Comparison of ENCODE assay signal across 31 mouse cellular contexts in the genomic region with DNA sequence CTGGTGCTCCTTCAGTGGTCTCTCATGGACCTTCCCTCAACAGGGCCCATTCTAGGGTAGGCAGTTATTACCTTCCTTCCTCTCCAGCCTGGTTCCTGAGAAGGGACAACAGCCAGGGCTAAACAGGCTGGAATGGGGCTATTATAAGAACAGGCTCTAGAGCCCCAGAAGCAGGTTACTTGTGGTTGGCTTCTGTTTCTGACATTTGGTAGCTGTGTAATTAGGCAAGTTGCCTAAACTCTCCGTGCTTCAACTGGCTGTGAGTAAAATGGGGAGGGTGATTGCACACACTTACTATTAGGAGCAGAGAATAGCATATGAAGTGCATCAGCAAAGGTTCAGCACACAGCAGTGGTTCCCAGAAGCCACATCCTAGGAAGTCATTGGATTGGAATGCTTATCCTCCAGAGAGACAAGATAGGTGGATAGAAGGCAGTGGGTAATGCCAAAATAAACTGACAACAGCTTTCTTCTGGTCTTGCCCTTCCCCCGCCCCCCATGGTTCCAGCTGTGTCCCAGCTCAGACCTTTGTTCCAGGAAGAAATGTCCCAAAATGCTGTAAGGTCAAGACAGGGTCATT.
DNase-seq lines count a peak whose midpoint lies in the region; ATAC-seq and TF ChIP-seq lines count a peak whose summit lies in the region.
"Had no signal": no experiment of that assay in that cellular context is flagged by ENCODE, and none has a peak within 500 bp of the region (broad histone marks: within the 10 kb centered on the region; RNA-seq: fewer than 3 reads in every experiment).

No protein-coding gene starts in this region.

- 35% methylated on average over 2 of the region's 2 CpGs for WGBS in heart, postnatal 0 days

- H3K36me3 ChIP-seq in heart, postnatal 0 days (replicated peaks; ENCODE audit: control insufficient read depth, insufficient read depth, low read length), result no peaks in the 10 kb centered on the region
- H3K36me3 ChIP-seq: embryonic facial prominence, embryonic 13.5 days; forebrain, embryonic 10.5 days; heart, embryonic 13.5 days; hindbrain, embryonic 12.5 days; intestine, embryonic 15.5 days; liver, embryonic 12.5 days; stomach, embryonic 15.5 days had no signal

- intact Hi-C loops in heart, postnatal 14 days (cut with DNase I), result no loop called here
- intact Hi-C loops in left cerebral cortex, adult 2 months (cut with DNase I), result no loop called here

- H3K27ac ChIP-seq in heart, postnatal 0 days (ENCODE audit: low read depth), result no peak overlapping the region
- no peak overlapping the region for H3K27ac ChIP-seq in left cerebral cortex, adult 2 months
- H3K27ac ChIP-seq: embryonic facial prominence, embryonic 13.5 days; forebrain, embryonic 10.5 days; forebrain, embryonic 15.5 days; gastrocnemius, adult 2 months; heart, embryonic 13.5 days; hindbrain, embryonic 12.5 days; hindbrain, postnatal 0 days; intestine, embryonic 15.5 days; liver, embryonic 12.5 days; midbrain, embryonic 13.5 days; neural tube, embryonic 13.5 days; stomach, embryonic 15.5 days had no signal

- no peak overlapping the region for H3K4me2 ChIP-seq in heart, postnatal 0 days (ENCODE audit: low read depth, low read length)
- H3K4me2 ChIP-seq: embryonic facial prominence, embryonic 13.5 days; forebrain, embryonic 15.5 days; heart, embryonic 13.5 days; hindbrain, embryonic 12.5 days; intestine, embryonic 15.5 days; liver, embryonic 12.5 days; midbrain, embryonic 13.5 days; neural tube, embryonic 13.5 days; stomach, embryonic 15.5 days had no signal

- no peak overlapping the region for H3K4me3 ChIP-seq in heart, postnatal 0 days (ENCODE audit: low read depth, low read length)
- H3K4me3 ChIP-seq in left cerebral cortex, adult 2 months, result no peak overlapping the region
- H3K4me3 ChIP-seq: embryonic facial prominence, embryonic 13.5 days; forebrain, embryonic 10.5 days; forebrain, embryonic 15.5 days; gastrocnemius, adult 2 months; heart, embryonic 13.5 days; hindbrain, embryonic 12.5 days; intestine, embryonic 15.5 days; liver, embryonic 12.5 days; megakaryocyte, embryonic 14.5 days; midbrain, embryonic 13.5 days; neural tube, embryonic 13.5 days; stomach, embryonic 15.5 days had no signal

- CTCF ChIA-PET in Patski (lab: Charles Lee), result interaction anchor here (1.5 kb wide), 1 partner anchor 60 kb away, joined by 5 read pairs; no protein-coding TSS in a partner anchor

- no peak for TF ChIP-seq EP300 in heart, postnatal 0 days (IDR thresholded peaks at IDR 0.05; ENCODE audit: low read depth)

- TF ChIP-seq CTCF in heart, postnatal 0 days (IDR thresholded peaks at IDR 0.05; ENCODE audit: low read depth), result no peak
- TF ChIP-seq CTCF in Patski (IDR thresholded peaks at IDR 0.05), result no peak
- no peak for TF ChIP-seq CTCF in left cerebral cortex, adult 2 months (IDR thresholded peaks at IDR 0.05)

- DNase-seq in heart, postnatal 0 days (ENCODE audit: low spot score), result no peak
- DNase-seq in heart, postnatal 14 days, result no peak
- DNase-seq in Patski (ENCODE audit: low read depth, low spot score), result peak; percentile 33
- DNase-seq in cerebellum, adult 18-20 months, result peak; percentile 48 to 60
- DNase-seq in cerebellum, postnatal 25 days, result peak; percentile 50 to 56
- no peak for DNase-seq in frontal cortex, adult 2 months (ENCODE audit: extremely low spot score in 1 of 2, low spot score in 1 of 2)
- DNase-seq in left cerebral cortex, adult 2 months (ENCODE audit: extremely low spot score in 1 of 2, low spot score in 2 of 2), result no peak
- DNase-seq: adrenal gland, adult 8-10 months; B cell, adult 2 months; embryo, embryonic 11 days; gastrocnemius, adult 2 months; gastrocnemius, postnatal 36 days; heart, postnatal 36 days; kidney, adult 8-10 months; kidney, postnatal 10 days; left cerebral cortex, postnatal 4 days; liver, postnatal 0 days; lung, postnatal 4 days had no signal

- in situ Hi-C loops in Patski (cut with MboI; ENCODE audit: low pct_unique_long_range_greater_than_20kb), result no loop called here

- no peaks in the 10 kb centered on the region for H3K27me3 ChIP-seq in heart, postnatal 0 days (ENCODE audit: control insufficient read depth, insufficient read depth, low read length)
- no peaks in the 10 kb centered on the region for H3K27me3 ChIP-seq in Patski
- H3K27me3 ChIP-seq: embryonic facial prominence, embryonic 13.5 days; forebrain, embryonic 15.5 days; heart, embryonic 13.5 days; hindbrain, embryonic 12.5 days; intestine, embryonic 15.5 days; liver, embryonic 12.5 days; megakaryocyte, embryonic 14.5 days; midbrain, embryonic 13.5 days; neural tube, embryonic 13.5 days; stomach, embryonic 15.5 days had no signal

- ATAC-seq in heart, postnatal 0 days (ENCODE audit: insufficient read depth, low read depth), result peak; percentile 14; the same call in 1 of the 2 replicates
- peak; percentile 94 for ATAC-seq in Patski
- ATAC-seq: forebrain, embryonic 15.5 days; hindbrain, postnatal 0 days; intestine, embryonic 15.5 days; liver, embryonic 12.5 days; liver, postnatal 0 days; lung, postnatal 0 days; midbrain, embryonic 13.5 days had no signal

- POLR2A ChIA-PET in Patski (lab: Charles Lee), result interaction anchor here (0.6 to 0.7 kb wide), 2 partner anchors 10 to 12 kb away, joined by 3 read pairs; no protein-coding TSS in a partner anchor

- no peak overlapping the region for H3K9ac ChIP-seq in heart, postnatal 0 days (replicated peaks; ENCODE audit: low read depth, low read length)
- H3K9ac ChIP-seq: embryonic facial prominence, embryonic 13.5 days; forebrain, embryonic 15.5 days; heart, embryonic 13.5 days; hindbrain, embryonic 12.5 days; intestine, embryonic 15.5 days; liver, embryonic 12.5 days; liver, postnatal 0 days; midbrain, embryonic 13.5 days; neural tube, embryonic 13.5 days; stomach, embryonic 15.5 days had no signal

- no peaks in the 10 kb centered on the region for H3K4me1 ChIP-seq in heart, postnatal 0 days (ENCODE audit: control insufficient read depth, insufficient read depth)
- H3K4me1 ChIP-seq: embryonic facial prominence, embryonic 13.5 days; heart, embryonic 13.5 days; hindbrain, embryonic 12.5 days; intestine, embryonic 15.5 days; liver, embryonic 12.5 days; megakaryocyte, embryonic 14.5 days; midbrain, embryonic 13.5 days; neural tube, embryonic 13.5 days; stomach, embryonic 15.5 days had no signal

- no peaks in the 10 kb centered on the region for H3K9me3 ChIP-seq in heart, postnatal 0 days (replicated peaks; ENCODE audit: control insufficient read depth, low read length)
- H3K9me3 ChIP-seq: embryonic facial prominence, embryonic 13.5 days; forebrain, embryonic 10.5 days; forebrain, embryonic 15.5 days; heart, embryonic 13.5 days; hindbrain, embryonic 12.5 days; intestine, embryonic 15.5 days; liver, embryonic 12.5 days; megakaryocyte, embryonic 14.5 days; midbrain, embryonic 13.5 days; neural tube, embryonic 13.5 days; stomach, embryonic 15.5 days had no signal

Comparison
In these comparisons a context has a peak if more than half of its experiments do, and no peak if none do; other contexts are left out.
1. DNase-seq: peak in Patski (single experiment), cerebellum, adult 18-20 months (2 of 2) and cerebellum, postnatal 25 days (2 of 2); none in heart, postnatal 0 days (single experiment), heart, postnatal 14 days (0 of 2), frontal cortex, adult 2 months (0 of 2) and left cerebral cortex, adult 2 months (0 of 2).